ENCODE assay signal across 30 mouse cellular contexts in the genomic region with DNA sequence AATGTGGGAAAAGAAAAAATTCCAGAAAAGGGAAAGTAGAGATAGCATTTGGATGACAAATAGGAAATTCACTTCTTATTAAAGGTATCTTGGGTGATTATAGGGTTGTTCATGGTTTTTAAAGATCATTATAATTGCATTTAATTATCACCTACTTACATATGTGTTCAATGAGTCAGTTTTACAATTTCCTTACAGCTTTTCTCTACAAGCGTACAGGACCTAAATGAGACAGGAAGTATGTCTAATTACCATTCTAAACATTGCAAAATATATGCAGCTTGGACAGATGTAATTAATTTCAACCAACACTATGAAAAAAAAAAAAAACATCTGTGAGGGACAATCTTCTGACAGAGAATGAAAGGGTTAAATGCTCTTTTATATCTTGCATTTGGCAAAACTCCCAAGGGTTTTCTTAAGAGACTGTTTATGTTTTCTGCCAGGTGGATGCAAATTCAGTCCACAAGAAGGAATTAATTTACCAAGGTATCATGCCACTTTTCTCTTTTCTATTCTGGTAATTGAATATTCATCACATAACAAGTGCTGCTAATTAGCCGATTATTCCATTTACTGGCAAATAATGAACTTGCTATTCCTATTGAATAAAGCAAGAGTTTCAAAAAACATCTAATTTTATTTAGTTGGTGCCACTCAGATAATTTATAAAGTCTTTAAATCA.
"Had no signal": no experiment of that assay in that cellular context is flagged by ENCODE, and none has a peak within 500 bp of the region (broad histone marks: within the 10 kb centered on the region; RNA-seq: fewer than 3 reads in every experiment).

No protein-coding gene starts in this region.

- H3K27me3 ChIP-seq: heart, embryonic 13.5 days; heart, embryonic 15.5 days; hindbrain, embryonic 12.5 days; intestine, embryonic 15.5 days; kidney, embryonic 15.5 days; limb, embryonic 12.5 days; liver, embryonic 13.5 days; liver, embryonic 15.5 days had no signal

- H3K9me3 ChIP-seq: heart, embryonic 13.5 days; heart, embryonic 15.5 days; hindbrain, embryonic 10.5 days; hindbrain, embryonic 12.5 days; intestine, embryonic 15.5 days; kidney, embryonic 15.5 days; limb, embryonic 10.5 days; limb, embryonic 12.5 days; liver, embryonic 13.5 days; liver, embryonic 15.5 days had no signal

- H3K4me1 ChIP-seq: heart, embryonic 13.5 days; heart, embryonic 15.5 days; hindbrain, embryonic 10.5 days; hindbrain, embryonic 12.5 days; intestine, embryonic 15.5 days; kidney, embryonic 15.5 days; limb, embryonic 10.5 days; limb, embryonic 12.5 days; liver, embryonic 13.5 days; liver, embryonic 15.5 days had no signal

- H3K27ac ChIP-seq: heart, adult 2 months; heart, embryonic 13.5 days; heart, embryonic 15.5 days; hindbrain, embryonic 10.5 days; hindbrain, embryonic 12.5 days; hindbrain, embryonic 14.5 days; intestine, embryonic 15.5 days; kidney, embryonic 15.5 days; kidney, postnatal 0 days; left cerebral cortex, adult 2 months; limb, embryonic 10.5 days; limb, embryonic 12.5 days; liver, embryonic 13.5 days; liver, embryonic 15.5 days had no signal

- H3K36me3 ChIP-seq: heart, embryonic 13.5 days; heart, embryonic 15.5 days; hindbrain, embryonic 10.5 days; hindbrain, embryonic 12.5 days; intestine, embryonic 15.5 days; kidney, embryonic 15.5 days; limb, embryonic 10.5 days; limb, embryonic 12.5 days; liver, embryonic 13.5 days; liver, embryonic 15.5 days had no signal

- DNase-seq: gastrocnemius, postnatal 14 days; gastrocnemius, postnatal 36 days; heart, adult 11 months; heart, adult 2 months; heart, postnatal 14 days; heart, postnatal 4 days; kidney, adult 18-20 months; kidney, adult 9 months; kidney, postnatal 14 days; kidney, postnatal 36 days; layer of hippocampus, adult 9-11 months; liver; liver, embryonic 13.5 days had no signal

- H3K4me3 ChIP-seq: heart, adult 2 months; heart, embryonic 13.5 days; heart, embryonic 15.5 days; hindbrain, embryonic 10.5 days; hindbrain, embryonic 12.5 days; intestine, embryonic 15.5 days; kidney, embryonic 15.5 days; left cerebral cortex, adult 2 months; limb, embryonic 10.5 days; limb, embryonic 12.5 days; liver, embryonic 13.5 days; liver, embryonic 15.5 days had no signal

- ATAC-seq: hindbrain, embryonic 16.5 days; inflammation-experienced regulatory T-cells, adult 6 months; intestine, embryonic 15.5 days; intestine, postnatal 0 days had no signal

- H3K9ac ChIP-seq: heart, embryonic 13.5 days; heart, embryonic 15.5 days; hindbrain, embryonic 12.5 days; hindbrain, embryonic 14.5 days; intestine, embryonic 15.5 days; kidney, embryonic 15.5 days; limb, embryonic 12.5 days; liver, embryonic 13.5 days; liver, embryonic 15.5 days had no signal

- H3K4me2 ChIP-seq: heart, embryonic 11.5 days; heart, embryonic 13.5 days; heart, embryonic 15.5 days; hindbrain, embryonic 12.5 days; hindbrain, embryonic 14.5 days; intestine, embryonic 15.5 days; kidney, embryonic 15.5 days; limb, embryonic 12.5 days; liver, embryonic 11.5 days; liver, embryonic 13.5 days; liver, embryonic 15.5 days had no signal
